Mouse (Mus musculus): ENCODE data around the gene Vps13d. TPM values are rescaled to one million over a fixed set of nuclear protein-coding genes. Genes with fewer than 3 reads are reported as not detected.

The Vps13d gene
- polyA plus RNA-seq, 1 experiment from 2014 or later = 10.1 TPM

DNA sequence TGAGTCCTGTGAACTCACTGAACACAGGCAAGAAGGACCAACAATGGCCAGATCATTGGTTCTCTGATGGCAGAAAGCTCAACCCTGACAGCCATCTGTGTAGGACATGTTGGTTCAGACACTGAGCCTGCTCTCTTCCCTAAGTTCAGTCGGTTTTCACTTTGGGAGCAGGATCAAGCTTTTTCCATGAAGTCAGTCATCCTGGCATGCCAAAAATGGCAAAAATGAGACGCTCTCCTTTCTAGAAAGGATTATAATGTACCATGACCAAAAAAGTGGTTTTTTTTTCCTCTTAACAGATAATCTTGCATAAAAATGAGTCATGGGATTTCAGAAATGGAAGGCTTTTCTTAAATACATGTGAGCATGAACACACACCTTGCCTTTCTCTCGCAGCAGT, 183.6 kb downstream of the Vps13d start:
- ATAC-seq (replicated peaks; ENCODE audit: insufficient number of reproducible peaks, low FRiP score, low TSS enrichment, low read depth) (no peak), DNase-seq (ENCODE audit: low spot score) (no peak)
- H3K9ac ChIP-seq (replicated peaks; ENCODE audit: low read length) = no peak overlapping the region
- no peaks in the 10 kb centered on the region for H3K27me3 ChIP-seq (ENCODE audit: control insufficient read depth, insufficient read depth, low read length)
- no peaks in the 10 kb centered on the region for H3K4me1 ChIP-seq (ENCODE audit: control insufficient read depth, insufficient read depth, low read length)
- no peaks in the 10 kb centered on the region for H3K9me3 ChIP-seq (replicated peaks; ENCODE audit: control insufficient read depth, low read length)
- no peaks in the 10 kb centered on the region for H3K36me3 ChIP-seq (replicated peaks; ENCODE audit: control insufficient read depth, insufficient read depth, low read depth, low read length)
- 91% methylated on average over 3 of the region's 3 CpGs for WGBS
- no peak overlapping the region for H3K4me2 ChIP-seq (ENCODE audit: low read depth, low read length)
- H3K4me3 ChIP-seq (ENCODE audit: low read depth, low read length) = no peak overlapping the region
- no peak overlapping the region for H3K27ac ChIP-seq (replicated peaks; ENCODE audit: low read depth, low read length)

DNA sequence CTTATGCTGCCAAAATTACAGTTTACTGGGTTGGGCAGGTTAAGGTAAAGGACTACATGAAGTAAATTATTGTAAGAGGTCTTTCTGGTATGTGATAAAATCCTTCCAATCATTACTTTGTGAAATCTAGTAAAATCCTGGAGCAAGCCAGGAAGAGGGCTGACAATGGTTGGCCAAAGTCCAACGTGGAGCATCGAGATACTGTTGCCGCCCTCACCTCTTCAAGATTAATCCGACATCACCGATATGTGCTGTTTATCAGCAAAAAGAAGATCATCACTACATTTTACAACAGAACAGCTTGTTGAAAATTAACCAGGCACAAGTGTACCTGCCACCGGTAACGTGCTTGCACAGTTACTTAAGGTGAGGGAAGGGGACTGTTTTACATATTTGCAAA, 184.9 kb downstream of the Vps13d start:
- WGBS = 92% methylated on average over 7 of the region's 7 CpGs
- Histone ChIP-seq H3K27ac (replicated peaks; ENCODE audit: low read depth, low read length) (no peak overlapping the region), H3K9ac (replicated peaks; ENCODE audit: low read length) (no peak overlapping the region), H3K9me3 (replicated peaks; ENCODE audit: control insufficient read depth, low read length) (no peaks in the 10 kb centered on the region), H3K36me3 (replicated peaks; ENCODE audit: control insufficient read depth, insufficient read depth, low read depth, low read length) (no peaks in the 10 kb centered on the region), H3K4me3 (ENCODE audit: low read depth, low read length) (no peak overlapping the region), H3K4me1 (ENCODE audit: control insufficient read depth, insufficient read depth, low read length) (no peaks in the 10 kb centered on the region), H3K4me2 (ENCODE audit: low read depth, low read length) (no peak overlapping the region), H3K27me3 (ENCODE audit: control insufficient read depth, insufficient read depth, low read length) (no peaks in the 10 kb centered on the region)
- DNase-seq (ENCODE audit: low spot score) (no peak), ATAC-seq (replicated peaks; ENCODE audit: insufficient number of reproducible peaks, low FRiP score, low TSS enrichment, low read depth) (no peak)

- H3K27ac ChIP-seq (replicated peaks; ENCODE audit: low read depth, low read length) = no peak overlapping the region
- H3K27me3 ChIP-seq (ENCODE audit: control insufficient read depth, insufficient read depth, low read length) = no peaks in the 10 kb centered on the region
- no peaks in the 10 kb centered on the region for H3K9me3 ChIP-seq (replicated peaks; ENCODE audit: control insufficient read depth, low read length)
- no peaks in the 10 kb centered on the region for H3K36me3 ChIP-seq (replicated peaks; ENCODE audit: control insufficient read depth, insufficient read depth, low read depth, low read length)
- DNase-seq (ENCODE audit: low spot score) = no peak
- H3K4me2 ChIP-seq (ENCODE audit: low read depth, low read length) = no peak overlapping the region
- no peak for ATAC-seq (replicated peaks; ENCODE audit: insufficient number of reproducible peaks, low FRiP score, low TSS enrichment, low read depth)
- H3K9ac ChIP-seq (replicated peaks; ENCODE audit: low read length) = no peak overlapping the region
- no peaks in the 10 kb centered on the region for H3K4me1 ChIP-seq (ENCODE audit: control insufficient read depth, insufficient read depth, low read length)
- H3K4me3 ChIP-seq (ENCODE audit: low read depth, low read length) = no peak overlapping the region
- 75% methylated on average over 3 of the region's 3 CpGs for WGBS
These were observed 185.4 kb downstream of the Vps13d start for GRCm38 (mm10) chr4:145009437-145009836.

DNA sequence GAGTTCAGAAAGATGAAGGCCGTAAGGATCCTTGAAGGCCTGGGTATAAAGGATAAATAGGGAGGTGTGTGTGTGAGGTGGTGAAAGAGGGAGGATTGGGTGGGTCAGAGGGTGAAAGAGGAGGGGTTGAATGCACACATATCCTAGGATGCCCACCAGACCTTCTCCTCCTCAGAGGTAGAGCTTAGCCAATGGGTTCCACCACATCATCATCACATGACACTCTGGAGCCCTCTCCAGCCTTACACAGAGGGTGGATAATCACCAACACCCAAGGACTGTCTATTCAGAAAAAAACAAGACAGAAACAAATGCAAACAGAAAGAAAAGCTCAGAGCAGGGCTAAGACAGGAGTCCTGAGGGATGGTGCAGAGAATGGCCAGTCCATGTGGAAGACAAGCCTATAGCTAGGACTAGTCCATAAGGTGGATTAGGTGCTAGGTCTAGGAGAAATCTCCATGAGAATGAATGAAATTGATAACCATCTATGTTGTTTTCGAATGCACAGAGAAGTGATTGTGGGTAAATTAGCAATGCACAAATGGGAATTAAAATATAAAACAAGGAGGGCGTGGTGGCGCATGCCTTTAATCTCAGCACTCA, 188.8 kb downstream of the Vps13d start:
- no peak overlapping the region for H3K27ac ChIP-seq (replicated peaks; ENCODE audit: low read depth, low read length)
- H3K4me3 ChIP-seq (ENCODE audit: low read depth, low read length) = no peak overlapping the region
- H3K4me1 ChIP-seq (ENCODE audit: control insufficient read depth, insufficient read depth, low read length) = no peaks in the 10 kb centered on the region
- no peaks in the 10 kb centered on the region for H3K27me3 ChIP-seq (ENCODE audit: control insufficient read depth, insufficient read depth, low read length)
- H3K9ac ChIP-seq (replicated peaks; ENCODE audit: low read length) = no peak overlapping the region
- ATAC-seq (replicated peaks; ENCODE audit: insufficient number of reproducible peaks, low FRiP score, low TSS enrichment, low read depth) (no peak), DNase-seq (ENCODE audit: low spot score) (no peak)
- no peaks in the 10 kb centered on the region for H3K36me3 ChIP-seq (replicated peaks; ENCODE audit: control insufficient read depth, insufficient read depth, low read depth, low read length)
- 95% methylated on average over 4 of the region's 4 CpGs for WGBS
- no peaks in the 10 kb centered on the region for H3K9me3 ChIP-seq (replicated peaks; ENCODE audit: control insufficient read depth, low read length)
- no peak overlapping the region for H3K4me2 ChIP-seq (ENCODE audit: low read depth, low read length)

- 88% methylated on average over 6 of the region's 6 CpGs for WGBS
- DNase-seq (ENCODE audit: low spot score) (no peak), ATAC-seq (replicated peaks; ENCODE audit: insufficient number of reproducible peaks, low FRiP score, low TSS enrichment, low read depth) (no peak)
- Histone ChIP-seq H3K9ac (replicated peaks; ENCODE audit: low read length) (no peak overlapping the region), H3K27me3 (ENCODE audit: control insufficient read depth, insufficient read depth, low read length) (no peaks in the 10 kb centered on the region), H3K27ac (replicated peaks; ENCODE audit: low read depth, low read length) (no peak overlapping the region), H3K4me2 (ENCODE audit: low read depth, low read length) (no peak overlapping the region), H3K4me1 (ENCODE audit: control insufficient read depth, insufficient read depth, low read length) (0 out of 2 replicates have a peak, but pooled peaks cover 2% of the 10 kb centered on the region), H3K9me3 (replicated peaks; ENCODE audit: control insufficient read depth, low read length) (no peaks in the 10 kb centered on the region), H3K4me3 (ENCODE audit: low read depth, low read length) (no peak overlapping the region), H3K36me3 (replicated peaks; ENCODE audit: control insufficient read depth, insufficient read depth, low read depth, low read length) (no peaks in the 10 kb centered on the region)
These were observed 190.6 kb downstream of the Vps13d start for GRCm38 (mm10) chr4:145004176-145004575.

- 77% methylated on average over 1 of the region's 1 CpGs for WGBS
- Histone ChIP-seq H3K9ac (replicated peaks; ENCODE audit: low read length) (no peak overlapping the region), H3K27me3 (ENCODE audit: control insufficient read depth, insufficient read depth, low read length) (no peaks in the 10 kb centered on the region), H3K9me3 (replicated peaks; ENCODE audit: control insufficient read depth, low read length) (no peaks in the 10 kb centered on the region), H3K4me3 (ENCODE audit: low read depth, low read length) (no peak overlapping the region), H3K4me2 (ENCODE audit: low read depth, low read length) (no peak overlapping the region), H3K4me1 (ENCODE audit: control insufficient read depth, insufficient read depth, low read length) (0 out of 2 replicates have a peak, but pooled peaks cover 2% of the 10 kb centered on the region), H3K27ac (replicated peaks; ENCODE audit: low read depth, low read length) (no peak overlapping the region), H3K36me3 (replicated peaks; ENCODE audit: control insufficient read depth, insufficient read depth, low read depth, low read length) (no peaks in the 10 kb centered on the region)
- no peak for ATAC-seq (replicated peaks; ENCODE audit: insufficient number of reproducible peaks, low FRiP score, low TSS enrichment, low read depth)
- DNase-seq (ENCODE audit: low spot score) = no peak
These were observed 192.1 kb downstream of the Vps13d start for GRCm38 (mm10) chr4:145002733-145003132.

- peak; percentile 79 for DNase-seq (ENCODE audit: low spot score)
- WGBS = 40% methylated on average over 20 of the region's 20 CpGs
These were observed 194.9 kb downstream of the Vps13d start for GRCm38 (mm10) chr4:144999903-145000382.

GRCm38 (mm10) chr4:144999572-144999880, 195.3 kb downstream of the Vps13d start:
- Histone ChIP-seq H3K27me3 (ENCODE audit: control insufficient read depth, insufficient read depth, low read length) (no peaks in the 10 kb centered on the region), H3K36me3 (replicated peaks; ENCODE audit: control insufficient read depth, insufficient read depth, low read depth, low read length) (no peaks in the 10 kb centered on the region), H3K4me1 (ENCODE audit: control insufficient read depth, insufficient read depth, low read length) (peaks cover 2% of the 10 kb centered on the region; the same call in 1 of the 2 replicates), H3K4me2 (ENCODE audit: low read depth, low read length) (no peak overlapping the region), H3K4me3 (ENCODE audit: low read depth, low read length) (no peak overlapping the region), H3K9ac (replicated peaks; ENCODE audit: low read length) (no peak overlapping the region), H3K9me3 (replicated peaks; ENCODE audit: control insufficient read depth, low read length) (no peaks in the 10 kb centered on the region), H3K27ac (replicated peaks; ENCODE audit: low read depth, low read length) (peak overlapping the region; percentile 69)
- peak; percentile 70 for DNase-seq (ENCODE audit: low spot score)
- WGBS = 18% methylated on average over 6 of the region's 6 CpGs
- ATAC-seq (replicated peaks; ENCODE audit: insufficient number of reproducible peaks, low FRiP score, low TSS enrichment, low read depth) = peak; percentile 76

More at GRCm38 (mm10) chr4:144999903-145000382, 194.9 kb downstream of the Vps13d start:
- Histone ChIP-seq H3K4me3 (ENCODE audit: low read depth, low read length) (no peak overlapping the region), H3K9me3 (replicated peaks; ENCODE audit: control insufficient read depth, low read length) (no peaks in the 10 kb centered on the region), H3K36me3 (replicated peaks; ENCODE audit: control insufficient read depth, insufficient read depth, low read depth, low read length) (no peaks in the 10 kb centered on the region), H3K4me1 (ENCODE audit: control insufficient read depth, insufficient read depth, low read length) (peaks cover 2% of the 10 kb centered on the region; the same call in 1 of the 2 replicates), H3K9ac (replicated peaks; ENCODE audit: low read length) (no peak overlapping the region), H3K27ac (replicated peaks; ENCODE audit: low read depth, low read length) (peak overlapping the region; percentile 69), H3K4me2 (ENCODE audit: low read depth, low read length) (no peak overlapping the region), H3K27me3 (ENCODE audit: control insufficient read depth, insufficient read depth, low read length) (no peaks in the 10 kb centered on the region)
- peak; percentile 91 for ATAC-seq (replicated peaks; ENCODE audit: insufficient number of reproducible peaks, low FRiP score, low TSS enrichment, low read depth)

Measured in embryonic facial prominence, embryonic 11.5 days (tissue).